Mouse (Mus musculus) CH12.LX (cell line): ENCODE data around the gene Miox. TPM values are rescaled to one million over a fixed set of nuclear protein-coding genes. Genes with fewer than 3 reads are reported as not detected.

Experiments used
- DNase-seq: peaks from one replicate; pipeline ENCODE4 v3.0.0-alpha.2; 2013; ENCODE audit errors: extremely low read depth
- H3K27ac ChIP-seq: 2 replicates; pipeline ENCODE4 v1.5.1; 2012; ENCODE audit warnings: low read depth, mild to moderate bottlenecking, control low read depth, moderate library complexity; ENCODE audit not compliant: insufficient read depth
- H3K27me3 ChIP-seq: replicated peaks from 2 replicates; pipeline ENCODE3; 2012; ENCODE audit warnings: inconsistent platforms
- H3K36me3 ChIP-seq, 2 experiments: replicated peaks in 1 of 2; 2 replicates each; pipeline versions ENCODE3 to v1.6.1; 2012; ENCODE audit warnings: inconsistent platforms in 1 of 2, low read length in 1 of 2, mild to moderate bottlenecking in 1 of 2, mixed read lengths in 1 of 2, moderate library complexity in 1 of 2; ENCODE audit not compliant: control insufficient read depth in 1 of 2, insufficient read depth in 1 of 2
- H3K4me1 ChIP-seq, 2 experiments: 2 replicates each; pipeline ENCODE4 v1.6.1; 2012; ENCODE audit warnings: inconsistent platforms in 1 of 2, moderate library complexity in 1 of 2; ENCODE audit not compliant: insufficient read depth in 2 of 2, control insufficient read depth in 1 of 2
- H3K4me2 ChIP-seq: 2 replicates; pipeline ENCODE4 v1.6.1; 2012; ENCODE audit warnings: low read depth, mild to moderate bottlenecking, control low read depth; ENCODE audit not compliant: poor library complexity, insufficient read depth, severe bottlenecking
- H3K4me3 ChIP-seq, 3 experiments: fragments of 150-350 bp in 1 of 3; sonication (generic) in 1 of 3; replicated peaks in 1 of 3; 2 replicates each; pipeline versions ENCODE3 to v1.5.1; 2011 to 2012; ENCODE audit warnings: low read depth in 2 of 3, low read length in 2 of 3, mild to moderate bottlenecking in 2 of 3, moderate library complexity in 2 of 3, control low read depth in 1 of 3, improper control_type of control experiment in 1 of 3, inconsistent platforms in 1 of 3, mixed read lengths in 1 of 3; ENCODE audit not compliant: poor library complexity in 1 of 3
- H3K79me2 ChIP-seq: replicated peaks from 2 replicates; pipeline ENCODE4 v1.6.1; 2012; ENCODE audit warnings: mild to moderate bottlenecking, moderate library complexity; ENCODE audit not compliant: control insufficient read depth, poor library complexity, insufficient read depth, severe bottlenecking; ENCODE audit errors: extremely low read depth
- H3K9ac ChIP-seq: 2 replicates; pipeline ENCODE4 v1.6.1; 2012; ENCODE audit warnings: low read depth, mild to moderate bottlenecking, control low read depth, moderate library complexity; ENCODE audit not compliant: insufficient read depth
- H3K9me3 ChIP-seq: replicated peaks from 2 replicates; pipeline ENCODE3; 2012; ENCODE audit warnings: low read length, inconsistent platforms, mixed read lengths
- BHLHE40 ChIP-seq: IDR thresholded peaks from 2 replicates; pipeline ENCODE4 v1.6.1; 2011; ENCODE audit warnings: mild to moderate bottlenecking, low read depth, low read length, improper control_type of control experiment
- IRF4 ChIP-seq: IDR thresholded peaks from 2 replicates; pipeline ENCODE4 v1.6.1; 2014; ENCODE audit warnings: low read depth, mild to moderate bottlenecking, inconsistent platforms, low read length, improper control_type of control experiment
- MAFK ChIP-seq: IDR thresholded peaks from 2 replicates; pipeline ENCODE4 v1.6.1; 2011; ENCODE audit warnings: low read length, improper control_type of control experiment; ENCODE audit not compliant: insufficient replicate concordance
- MAZ ChIP-seq: IDR thresholded peaks from 2 replicates; pipeline ENCODE4 v1.6.1; 2012; ENCODE audit warnings: low read depth, mild to moderate bottlenecking, inconsistent platforms, low read length, improper control_type of control experiment, moderate library complexity
- MEF2A ChIP-seq: IDR thresholded peaks from 2 replicates; pipeline ENCODE4 v1.6.1; 2014; ENCODE audit warnings: low read depth, mild to moderate bottlenecking, inconsistent platforms, low read length, improper control_type of control experiment, borderline replicate concordance
- MYC ChIP-seq: IDR thresholded peaks from 2 replicates; pipeline ENCODE4 v1.6.1; 2011; ENCODE audit warnings: low read depth, mild to moderate bottlenecking, improper control_type of control experiment, low read length
- POLR2A ChIP-seq: IDR thresholded peaks from 2 replicates; pipeline ENCODE4 v1.6.1; 2011; ENCODE audit warnings: low read depth, mild to moderate bottlenecking, improper control_type of control experiment, low read length
- RAD21 ChIP-seq: IDR thresholded peaks from 2 replicates; pipeline ENCODE4 v1.6.1; 2011; ENCODE audit warnings: low read depth, mild to moderate bottlenecking, low read length, improper control_type of control experiment, moderate library complexity
- RCOR1 ChIP-seq: conservative IDR thresholded peaks from 2 replicates; pipeline ENCODE4 v1.6.1; 2012; ENCODE audit warnings: low read depth, mild to moderate bottlenecking, inconsistent platforms, low read length, improper control_type of control experiment
- ZC3H11A ChIP-seq: IDR thresholded peaks from 2 replicates; pipeline ENCODE4 v1.6.1; 2012; ENCODE audit warnings: low read depth, mild to moderate bottlenecking, inconsistent platforms, low read length, improper control_type of control experiment
- dilution Hi-C: fragments of 300-500 bp; cut with MboI; formaldehyde crosslinking; loops from 2 replicates; pipeline ENCODE4 v1.14.3; 2020; ENCODE audit warnings: low sequenced_read_pairs; ENCODE audit not compliant: extremely low pct_unique_long_range_greater_than_20kb, extremely low pct_ligation_motif_present
- in situ Hi-C: fragments of 300-500 bp; cut with MboI; formaldehyde crosslinking; loops from 3 replicates; pipeline ENCODE4 v1.14.3; 2019; ENCODE audit warnings: low sequenced_read_pairs, low pct_ligation_motif_present, low pct_unique_long_range_greater_than_20kb, mixed read lengths
- polyA plus RNA-seq: library from polyadenylated mRNA; unstranded; fragments of >175 nt; gene quantifications from 2 replicates; pipeline ENCODE4 v1.2.1, GENCODE M21; 2012; ENCODE audit warnings: low read depth; ENCODE audit not compliant: insufficient read length
- total RNA-seq, 2 experiments: library from RNA; depleted of rRNA; stranded (reverse); fragments of 300-350 nt in 1 of 2; fragments of >200 nt in 1 of 2; gene quantifications; 2 replicates each; pipeline ENCODE4 v1.2.3; 2012 to 2014

The Miox gene
- total and polyA plus RNA-seq, 3 experiments: not detected

DNA sequence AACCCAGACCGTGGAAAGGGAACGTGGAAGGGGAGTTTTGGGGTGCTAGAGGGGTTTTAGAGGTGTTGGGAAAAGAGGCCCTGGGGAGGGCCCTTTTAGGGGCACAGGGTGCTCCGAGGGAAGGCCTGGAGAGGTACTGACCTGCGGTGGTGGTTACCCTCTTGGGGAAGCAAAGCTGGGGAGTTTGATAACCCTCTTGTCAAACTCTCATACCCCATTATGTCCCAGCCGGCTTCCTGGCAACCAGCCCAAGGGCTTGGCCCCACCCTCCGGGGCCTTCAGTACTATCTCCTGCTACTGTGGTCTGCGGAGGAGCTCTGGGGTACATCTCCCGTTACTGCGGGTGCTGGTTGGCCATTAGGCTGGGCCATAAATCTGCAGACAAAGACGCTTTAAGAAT is 45.2 kb downstream of the Miox start:
- Histone ChIP-seq H3K9ac (no peak overlapping the region), H3K27me3 (peaks cover 20% of the 10 kb centered on the region), H3K36me3 (no peaks in the 10 kb centered on the region), H3K4me3 (no peak overlapping the region), H3K9me3 (peaks cover 13% of the 10 kb centered on the region), H3K79me2 (no peaks in the 10 kb centered on the region), H3K27ac (no peak overlapping the region), H3K4me2 (no peak overlapping the region), H3K4me1 (peaks cover 0 to 6% of the 10 kb centered on the region in 2 experiments; a peak in 2 of 4 replicates)
- no peak for TF ChIP-seq POLR2A
- in situ Hi-C loops: no loop called here
- no peak for DNase-seq
- dilution Hi-C loops: no loop called here

DNA sequence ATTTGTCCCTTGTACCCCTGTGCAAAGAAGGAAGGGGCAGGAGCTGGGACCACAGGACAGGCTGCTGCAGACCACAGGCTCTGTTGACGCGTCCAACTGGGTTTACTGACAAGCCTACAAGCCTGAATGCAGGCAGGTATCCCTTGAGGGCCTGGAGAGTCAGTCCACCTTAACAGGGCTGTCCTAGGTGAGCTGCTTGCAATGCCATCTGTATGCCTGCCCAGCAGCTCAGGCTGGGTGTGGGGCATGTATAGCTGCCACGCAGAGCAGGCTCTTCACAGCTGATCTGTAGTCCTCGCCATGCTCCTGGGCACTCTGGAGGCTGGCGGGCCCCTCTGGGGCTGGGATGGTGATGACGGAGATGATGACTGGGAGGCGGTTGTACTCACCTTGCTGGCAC is 50.4 kb downstream of the Miox start, which contains the start of gene Klhdc7b:
Klhdc7b (plus strand) TSS at position 301 of the 400 bp plus-strand sequence.
- Histone ChIP-seq H3K4me1 (no peaks in the 10 kb centered on the region), H3K9ac (no peak within 1 kb of the TSS), H3K9me3 (no peaks in the 10 kb centered on the region), H3K79me2 (no peaks in the 10 kb centered on the region), H3K36me3 (no peaks in the 10 kb centered on the region), H3K27me3 (peaks cover 49% of the 10 kb centered on the region), H3K27ac (no peak within 1 kb of the TSS), H3K4me2 (no peak within 1 kb of the TSS), H3K4me3 (no peak within 1 kb of the TSS)
- dilution Hi-C loops: no loop called here
- no peak for DNase-seq
- TF ChIP-seq RCOR1: no peak
- TF ChIP-seq MAFK: no peak
- no peak for TF ChIP-seq IRF4
- no peak for TF ChIP-seq MEF2A
- no peak for TF ChIP-seq POLR2A
- no peak for TF ChIP-seq BHLHE40
- TF ChIP-seq ZC3H11A: no peak
- no peak for TF ChIP-seq MYC
- no peak for TF ChIP-seq MAZ
- TF ChIP-seq RAD21: no peak
- in situ Hi-C loops: no loop called here

Other genes with a start within 250 kb of the Miox start
Only the 20 nearest of the 25 such genes appear.
- gene Mapk11, start 184.8 kb upstream of the Miox start, total RNA-seq (2012; rRNA removed): 7.4 and 11.4 TPM in 2 replicates
- gene Mapk11, start 184.8 kb upstream of the Miox start, total RNA-seq (2014; rRNA removed): 3.5 and 3.9 TPM in 2 replicates
- 5.2 and 5.3 TPM in 2 replicates for gene Mapk11, start 184.8 kb upstream of the Miox start, polyA plus RNA-seq
- 40.1 and 51.5 TPM in 2 replicates for gene Plxnb2, start 153.6 kb upstream of the Miox start, total RNA-seq (2012; rRNA removed)
- gene Plxnb2, start 153.6 kb upstream of the Miox start, total RNA-seq (2014; rRNA removed): 2.7 and 2.9 TPM in 2 replicates
- gene Plxnb2, start 153.6 kb upstream of the Miox start, polyA plus RNA-seq: 4.3 and 4.5 TPM in 2 replicates
- 6.6 and 9.0 TPM in 2 replicates for gene Dennd6b, start 137.9 kb upstream of the Miox start, total RNA-seq (2012; rRNA removed)
- 4.1 and 4.5 TPM in 2 replicates for gene Dennd6b, start 137.9 kb upstream of the Miox start, total RNA-seq (2014; rRNA removed)
- 8.8 and 9.1 TPM in 2 replicates for gene Dennd6b, start 137.9 kb upstream of the Miox start, polyA plus RNA-seq
- gene Ppp6r2, start 122.8 kb upstream of the Miox start, total RNA-seq (2012; rRNA removed): 10.0 and 14.7 TPM in 2 replicates
- gene Ppp6r2, start 122.8 kb upstream of the Miox start, total RNA-seq (2014; rRNA removed): 5.8 and 8.7 TPM in 2 replicates
- 6.8 and 10.3 TPM in 2 replicates for gene Ppp6r2, start 122.8 kb upstream of the Miox start, polyA plus RNA-seq
- gene Sbf1, start 19.1 kb upstream of the Miox start, total RNA-seq (2012; rRNA removed): 64.6 and 79.1 TPM in 2 replicates
- gene Sbf1, start 19.1 kb upstream of the Miox start, total RNA-seq (2014; rRNA removed): 22.6 and 34.6 TPM in 2 replicates
- gene Sbf1, start 19.1 kb upstream of the Miox start, polyA plus RNA-seq: 65.3 and 69.3 TPM in 2 replicates
- gene Adm2, start 11.7 kb upstream of the Miox start, total RNA-seq (2012; rRNA removed): 1.8 and 4.5 TPM in 2 replicates
- 0.18 and 0.23 TPM in 2 replicates for gene Adm2, start 11.7 kb upstream of the Miox start, total RNA-seq (2014; rRNA removed)
- gene Adm2, start 11.7 kb upstream of the Miox start, polyA plus RNA-seq: 0.66 and 0.82 TPM in 2 replicates
- 18.5 and 18.8 TPM in 2 replicates for gene Lmf2, start 21.3 kb downstream of the Miox start, total RNA-seq (2012; rRNA removed)
- gene Lmf2, start 21.3 kb downstream of the Miox start, total RNA-seq (2014; rRNA removed): 9.1 and 9.9 TPM in 2 replicates
- gene Lmf2, start 21.3 kb downstream of the Miox start, polyA plus RNA-seq: 28.2 and 36.2 TPM in 2 replicates
- gene Ncaph2, start 21.3 kb downstream of the Miox start, total RNA-seq (2012; rRNA removed): 134 and 151 TPM in 2 replicates
- gene Ncaph2, start 21.3 kb downstream of the Miox start, total RNA-seq (2014; rRNA removed): 106 and 108 TPM in 2 replicates
- 95.4 and 122 TPM in 2 replicates for gene Ncaph2, start 21.3 kb downstream of the Miox start, polyA plus RNA-seq
- 34.7 and 35.7 TPM in 2 replicates for gene Sco2, start 39.4 kb downstream of the Miox start, total RNA-seq (2012; rRNA removed)
- gene Sco2, start 39.4 kb downstream of the Miox start, total RNA-seq (2014; rRNA removed): 24.9 and 27.2 TPM in 2 replicates
- gene Sco2, start 39.4 kb downstream of the Miox start, polyA plus RNA-seq: 12.3 and 17.1 TPM in 2 replicates
- gene Tymp, start 42.6 kb downstream of the Miox start, total RNA-seq (2012; rRNA removed): 1.1 and 1.4 TPM in 2 replicates
- gene Tymp, start 42.6 kb downstream of the Miox start, total RNA-seq (2014; rRNA removed): 2.3 and 2.4 TPM in 2 replicates
- gene Tymp, start 42.6 kb downstream of the Miox start, polyA plus RNA-seq: 1.1 and 1.5 TPM in 2 replicates
- not detected in 2 replicates for gene Odf3b, start 44.9 kb downstream of the Miox start, total RNA-seq (2012; rRNA removed)
- not detected in 2 replicates for gene Odf3b, start 44.9 kb downstream of the Miox start, total RNA-seq (2014; rRNA removed)
- gene Odf3b, start 44.9 kb downstream of the Miox start, polyA plus RNA-seq: not detected in 2 replicates
- gene Klhdc7b, start 50.5 kb downstream of the Miox start, total RNA-seq (2012; rRNA removed): not detected in 2 replicates
- gene Klhdc7b, start 50.5 kb downstream of the Miox start, total RNA-seq (2014; rRNA removed): not detected in 2 replicates
- not detected in 2 replicates for gene Klhdc7b, start 50.5 kb downstream of the Miox start, polyA plus RNA-seq
- gene Syce3, start 76.1 kb downstream of the Miox start, total RNA-seq (2012; rRNA removed): not detected in 2 replicates
- not detected in 2 replicates for gene Syce3, start 76.1 kb downstream of the Miox start, total RNA-seq (2014; rRNA removed)
- not detected in 2 replicates for gene Syce3, start 76.1 kb downstream of the Miox start, polyA plus RNA-seq
- gene Cpt1b, start 91.5 kb downstream of the Miox start, total RNA-seq (2012; rRNA removed): 1.6 and 2.1 TPM in 2 replicates
- gene Cpt1b, start 91.5 kb downstream of the Miox start, total RNA-seq (2014; rRNA removed): 1.2 and 1.5 TPM in 2 replicates
- 0.44 and 2.1 TPM in 2 replicates for gene Cpt1b, start 91.5 kb downstream of the Miox start, polyA plus RNA-seq
- 3.6 and 6.3 TPM in 2 replicates for gene C730034F03Rik, start 95.2 kb downstream of the Miox start, total RNA-seq (2012; rRNA removed)
- 0.35 and 0.36 TPM in 2 replicates for gene C730034F03Rik, start 95.2 kb downstream of the Miox start, total RNA-seq (2014; rRNA removed)
- gene C730034F03Rik, start 95.2 kb downstream of the Miox start, polyA plus RNA-seq: 0.44 and 1.1 TPM in 2 replicates
- 0.13 and 0.34 TPM in 2 replicates for gene Gm44502, start 95.3 kb downstream of the Miox start, total RNA-seq (2012; rRNA removed)
- 0.15 TPM in 1 of 2 replicates, not detected in the other for gene Gm44502, start 95.3 kb downstream of the Miox start, total RNA-seq (2014; rRNA removed)
- 1.9 TPM in 1 of 2 replicates, not detected in the other for gene Gm44502, start 95.3 kb downstream of the Miox start, polyA plus RNA-seq
- gene Chkb, start 95.5 kb downstream of the Miox start, total RNA-seq (2012; rRNA removed): 24.0 and 26.4 TPM in 2 replicates
- 21.1 and 25.9 TPM in 2 replicates for gene Chkb, start 95.5 kb downstream of the Miox start, total RNA-seq (2014; rRNA removed)
- 25.0 and 31.8 TPM in 2 replicates for gene Chkb, start 95.5 kb downstream of the Miox start, polyA plus RNA-seq
- gene Mapk8ip2, start 119.5 kb downstream of the Miox start, total RNA-seq (2012; rRNA removed): 0.04 TPM in 1 of 2 replicates, not detected in the other
- gene Mapk8ip2, start 119.5 kb downstream of the Miox start, total RNA-seq (2014; rRNA removed): not detected in 2 replicates
- gene Mapk8ip2, start 119.5 kb downstream of the Miox start, polyA plus RNA-seq: not detected in 2 replicates
- gene Arsa, start 143.0 kb downstream of the Miox start, total RNA-seq (2012; rRNA removed): 6.3 and 9.3 TPM in 2 replicates
- gene Arsa, start 143.0 kb downstream of the Miox start, total RNA-seq (2014; rRNA removed): 8.3 and 10.3 TPM in 2 replicates
- gene Arsa, start 143.0 kb downstream of the Miox start, polyA plus RNA-seq: 9.5 and 9.9 TPM in 2 replicates
- not detected in 2 replicates for gene Shank3, start 165.2 kb downstream of the Miox start, total RNA-seq (2012; rRNA removed)
- not detected in 2 replicates for gene Shank3, start 165.2 kb downstream of the Miox start, total RNA-seq (2014; rRNA removed)
- gene Shank3, start 165.2 kb downstream of the Miox start, polyA plus RNA-seq: not detected in 2 replicates